Mouse (Mus musculus): ENCODE data around the gene 4930430A15Rik. TPM values are rescaled to one million over a fixed set of nuclear protein-coding genes. Genes with fewer than 3 reads are reported as not detected.

4930430A15Rik gene
- polyA plus RNA-seq (2012; rRNA removed) (not detected in 2 replicates), polyA plus RNA-seq (2014; fragmentation: Nextera tagmentation; extraction: Ambion mirVana) (not detected in 2 replicates)

DNA sequence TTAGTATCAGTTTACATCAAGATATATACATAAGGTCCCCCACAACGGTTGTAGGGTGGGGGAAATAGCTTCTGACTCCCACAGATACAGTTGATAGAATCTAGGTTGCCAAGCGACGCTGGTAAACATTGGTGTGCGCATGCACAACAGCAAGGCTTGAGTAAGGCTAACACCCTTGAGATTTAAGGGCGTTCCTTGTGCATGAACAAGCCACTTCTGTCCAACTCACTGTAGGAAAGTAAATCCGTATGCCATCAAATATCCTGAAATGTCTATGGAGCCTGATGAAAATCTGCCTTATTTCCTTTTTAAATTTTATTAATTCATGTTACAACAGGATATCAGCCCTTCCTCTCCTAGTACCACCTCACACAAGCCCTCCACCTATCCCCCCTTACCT, at the start of gene 4930430A15Rik:
TSS of gene 4930430A15Rik (minus strand) at position 101 of the 400 bp plus-strand sequence.
- Histone ChIP-seq H3K27me3 (ENCODE audit: control insufficient read depth, insufficient read depth, low read length) (no peaks in the 10 kb centered on the region), H3K9me3 (ENCODE audit: control insufficient read depth, low read length) (no peaks in the 10 kb centered on the region), H3K4me3 (replicated peaks; ENCODE audit: low read length) (no peak within 1 kb of the TSS), H3K4me2 (replicated peaks; ENCODE audit: low read depth, low read length, severe bottlenecking) (no peak within 1 kb of the TSS), H3K4me1 (ENCODE audit: control insufficient read depth, insufficient read depth, low read length) (no peaks in the 10 kb centered on the region), H3K9ac (ENCODE audit: low read depth, low read length, severe bottlenecking) (no peak within 1 kb of the TSS), H3K36me3 (ENCODE audit: control insufficient read depth, insufficient read depth, low read length) (no peaks in the 10 kb centered on the region), H3K27ac (replicated peaks; ENCODE audit: low read depth, low read length) (no peak within 1 kb of the TSS)
- no peak for TF ChIP-seq POLR2A (IDR thresholded peaks at IDR 0.05; ENCODE audit: borderline replicate concordance, extremely low read depth, insufficient read depth, insufficient read length)
- DNase-seq (ENCODE audit: low spot score), result no peak
- no peak for ATAC-seq (ENCODE audit: low FRiP score, low read depth)
- WGBS, result 85% methylated on average over 6 of the region's 6 CpGs

- no peak for TF ChIP-seq POLR2A (IDR thresholded peaks at IDR 0.05; ENCODE audit: borderline replicate concordance, extremely low read depth, insufficient read depth, insufficient read length)
- no peaks in the 10 kb centered on the region for H3K4me1 ChIP-seq (ENCODE audit: control insufficient read depth, insufficient read depth, low read length)
- H3K4me3 ChIP-seq (replicated peaks; ENCODE audit: low read length), result no peak within 1 kb of the TSS
- ATAC-seq (ENCODE audit: low FRiP score, low read depth), result no peak
- no peak within 1 kb of the TSS for H3K4me2 ChIP-seq (replicated peaks; ENCODE audit: low read depth, low read length, severe bottlenecking)
- no peaks in the 10 kb centered on the region for H3K9me3 ChIP-seq (ENCODE audit: control insufficient read depth, low read length)
- H3K36me3 ChIP-seq (ENCODE audit: control insufficient read depth, insufficient read depth, low read length), result no peaks in the 10 kb centered on the region
- no peak within 1 kb of the TSS for H3K9ac ChIP-seq (ENCODE audit: low read depth, low read length, severe bottlenecking)
- no peak for DNase-seq (ENCODE audit: low spot score)
- no peaks in the 10 kb centered on the region for H3K27me3 ChIP-seq (ENCODE audit: control insufficient read depth, insufficient read depth, low read length)
- no peak within 1 kb of the TSS for H3K27ac ChIP-seq (replicated peaks; ENCODE audit: low read depth, low read length)
- WGBS, result 75% methylated on average over 2 of the region's 2 CpGs
Observed at GRCm38 (mm10) chr2:111274006-111274405, 44.6 kb upstream of the 4930430A15Rik start, which contains the start of gene Olfr1277. Gene Olfr1277 (minus strand): TSS chr2:111274106.

DNA sequence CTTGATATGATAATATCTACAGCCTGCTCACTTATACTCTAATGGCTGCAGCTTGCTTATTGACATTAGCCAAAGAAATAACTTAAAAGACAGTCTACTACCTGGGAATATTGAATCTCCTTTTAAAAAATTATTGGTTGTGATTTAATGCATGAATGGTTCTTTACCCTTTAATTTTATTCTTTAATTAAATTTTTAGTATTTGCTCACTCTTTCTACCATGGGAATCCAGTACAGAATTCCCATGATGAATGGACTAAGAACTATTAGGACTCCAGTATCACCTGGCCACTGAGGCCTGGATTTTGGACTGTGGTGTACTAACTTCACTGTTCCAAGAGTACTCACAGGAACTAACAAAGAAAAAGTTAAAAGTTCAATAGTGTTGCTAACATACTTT, 24.8 kb upstream of the 4930430A15Rik start, which contains the start of gene Olfr1276:
TSS of gene Olfr1276 (plus strand) at position 301 of the 400 bp plus-strand sequence.
- Histone ChIP-seq H3K4me3 (replicated peaks; ENCODE audit: low read length) (no peak within 1 kb of the TSS), H3K4me1 (ENCODE audit: control insufficient read depth, insufficient read depth, low read length) (no peaks in the 10 kb centered on the region), H3K9ac (ENCODE audit: low read depth, low read length, severe bottlenecking) (no peak within 1 kb of the TSS), H3K36me3 (ENCODE audit: control insufficient read depth, insufficient read depth, low read length) (no peaks in the 10 kb centered on the region), H3K27me3 (ENCODE audit: control insufficient read depth, insufficient read depth, low read length) (no peaks in the 10 kb centered on the region), H3K9me3 (ENCODE audit: control insufficient read depth, low read length) (no peaks in the 10 kb centered on the region), H3K4me2 (replicated peaks; ENCODE audit: low read depth, low read length, severe bottlenecking) (no peak within 1 kb of the TSS), H3K27ac (replicated peaks; ENCODE audit: low read depth, low read length) (no peak within 1 kb of the TSS)
- TF ChIP-seq POLR2A (IDR thresholded peaks at IDR 0.05; ENCODE audit: borderline replicate concordance, extremely low read depth, insufficient read depth, insufficient read length), result no peak
- DNase-seq (ENCODE audit: low spot score) (no peak), ATAC-seq (ENCODE audit: low FRiP score, low read depth) (no peak)

DNA sequence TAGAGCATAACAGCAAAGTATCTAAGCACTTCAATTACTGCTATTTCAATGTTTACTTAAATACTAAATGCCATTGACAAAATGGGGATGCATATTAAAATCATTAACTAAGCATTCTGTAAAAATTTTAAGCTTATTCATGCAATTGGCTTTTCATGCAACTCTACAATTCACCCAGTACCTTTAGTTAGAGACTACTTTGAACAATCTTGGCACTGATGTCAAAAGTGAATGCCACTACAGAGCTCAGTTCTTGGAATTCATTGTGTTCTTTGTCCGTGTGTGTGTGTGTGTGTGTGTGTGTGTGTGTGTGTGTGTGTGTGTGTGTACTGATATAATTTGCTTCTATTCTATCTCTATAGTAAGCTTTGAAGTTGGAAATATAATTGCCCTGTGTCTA, 5.8 kb upstream of the 4930430A15Rik start, which contains the start of gene Olfr1275:
TSS of gene Olfr1275 (minus strand) at position 101 of the 400 bp plus-strand sequence.
- Histone ChIP-seq H3K9ac (ENCODE audit: low read depth, low read length, severe bottlenecking) (no peak within 1 kb of the TSS), H3K4me3 (replicated peaks; ENCODE audit: low read length) (no peak within 1 kb of the TSS), H3K4me2 (replicated peaks; ENCODE audit: low read depth, low read length, severe bottlenecking) (no peak within 1 kb of the TSS), H3K36me3 (ENCODE audit: control insufficient read depth, insufficient read depth, low read length) (no peaks in the 10 kb centered on the region), H3K27ac (replicated peaks; ENCODE audit: low read depth, low read length) (no peak within 1 kb of the TSS), H3K4me1 (ENCODE audit: control insufficient read depth, insufficient read depth, low read length) (no peaks in the 10 kb centered on the region), H3K27me3 (ENCODE audit: control insufficient read depth, insufficient read depth, low read length) (no peaks in the 10 kb centered on the region), H3K9me3 (ENCODE audit: control insufficient read depth, low read length) (no peaks in the 10 kb centered on the region)
- ATAC-seq (ENCODE audit: low FRiP score, low read depth) (no peak), DNase-seq (ENCODE audit: low spot score) (no peak)
- TF ChIP-seq POLR2A (IDR thresholded peaks at IDR 0.05; ENCODE audit: borderline replicate concordance, extremely low read depth, insufficient read depth, insufficient read length), result no peak
- WGBS, result 80% methylated on average over 1 of the region's 1 CpGs

- H3K4me3 ChIP-seq (replicated peaks; ENCODE audit: low read length), result no peak overlapping the region
- WGBS, result 94% methylated on average over 11 of the region's 11 CpGs
Observed at GRCm38 (mm10) chr2:111182068-111182467, 47.3 kb downstream of the 4930430A15Rik start.

More at GRCm38 (mm10) chr2:111182068-111182467, 47.3 kb downstream of the 4930430A15Rik start:
- ATAC-seq (ENCODE audit: low FRiP score, low read depth), result no peak
- no peaks in the 10 kb centered on the region for H3K36me3 ChIP-seq (ENCODE audit: control insufficient read depth, insufficient read depth, low read length)
- no peak overlapping the region for H3K9ac ChIP-seq (ENCODE audit: low read depth, low read length, severe bottlenecking)
- no peak for TF ChIP-seq POLR2A (IDR thresholded peaks at IDR 0.05; ENCODE audit: borderline replicate concordance, extremely low read depth, insufficient read depth, insufficient read length)
- H3K9me3 ChIP-seq (ENCODE audit: control insufficient read depth, low read length), result no peaks in the 10 kb centered on the region
- DNase-seq (ENCODE audit: low spot score), result no peak
- H3K27ac ChIP-seq (replicated peaks; ENCODE audit: low read depth, low read length), result no peak overlapping the region
- H3K27me3 ChIP-seq (ENCODE audit: control insufficient read depth, insufficient read depth, low read length), result no peaks in the 10 kb centered on the region
- no peaks in the 10 kb centered on the region for H3K4me1 ChIP-seq (ENCODE audit: control insufficient read depth, insufficient read depth, low read length)
- no peak overlapping the region for H3K4me2 ChIP-seq (replicated peaks; ENCODE audit: low read depth, low read length, severe bottlenecking)
